Mouse (Mus musculus): Measurements from ENCODE around the gene Olfr893. TPM values are rescaled to one million over a fixed set of nuclear protein-coding genes. Genes with fewer than 3 reads are reported as not detected.
"Not testable (repeated sequence)": the region's sequence is repeated elsewhere in the genome, so short reads cannot be mapped to it uniquely, and the experiment has no call there.

The Olfr893 gene
- not detected for polyA plus RNA-seq (2017; shearing (Covaris generic))

- no peak for ATAC-seq
Observed at GRCm38 (mm10) chr9:38208065-38208464, at the start of gene Olfr893. TSS of gene Olfr893 (plus strand) at chr9:38208365.

DNA sequence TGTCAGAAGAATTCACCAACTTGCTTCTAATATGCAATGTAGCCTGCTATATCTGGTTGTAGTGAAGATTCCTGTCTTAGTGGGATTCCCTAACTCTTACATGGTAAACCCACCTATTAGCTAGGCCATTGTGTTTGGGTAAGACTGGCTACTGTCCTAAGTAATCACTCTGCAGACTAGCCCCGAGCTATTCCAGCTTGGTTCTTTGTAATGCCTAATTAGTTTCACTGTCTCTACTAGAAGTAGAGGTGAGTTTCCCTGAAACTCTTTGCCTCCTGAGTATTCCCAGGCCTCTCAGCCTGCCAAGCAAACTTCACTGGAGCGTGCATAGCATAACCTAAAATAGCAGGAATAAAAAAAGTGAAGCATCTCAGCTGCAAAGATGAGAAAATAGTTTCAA lies 39.8 kb upstream of the Olfr893 start:
- not testable (repeated sequence) for ATAC-seq

- no peak for ATAC-seq
Observed at GRCm38 (mm10) chr9:38180721-38181120, 27.4 kb upstream of the Olfr893 start, which contains the start of gene Olfr891. TSS of gene Olfr891 (minus strand) at chr9:38180821.

GRCm38 (mm10) chr9:38217755-38218154 lies 9.6 kb downstream of the Olfr893 start, which contains the start of gene Olfr894:
TSS of gene Olfr894 (plus strand) at chr9:38218055.
- ATAC-seq, result no peak

DNA sequence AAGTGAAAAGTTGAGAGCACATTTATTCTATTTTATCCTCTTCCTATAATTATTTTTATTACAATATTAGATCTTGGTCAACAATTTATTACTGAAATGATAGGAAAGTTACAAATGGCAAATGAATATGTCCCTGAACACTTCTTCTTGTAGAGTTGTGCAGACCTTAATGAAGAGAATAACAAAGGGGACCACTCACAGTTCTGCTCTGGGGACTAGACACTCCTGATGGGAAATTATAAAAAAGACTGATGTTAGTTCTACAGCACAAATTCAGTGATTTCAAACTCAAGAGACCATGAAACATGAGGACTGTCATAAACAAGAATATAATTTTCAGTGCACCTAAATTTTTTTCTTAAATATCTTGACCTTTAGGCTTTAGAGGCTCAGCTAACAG lies 44.3 kb downstream of the Olfr893 start, which contains the start of gene Olfr143:
Gene Olfr143, plus strand, starts transcription at position 301 of the 400 bp plus-strand sequence.
- no peak for ATAC-seq

Other genes with a start within 250 kb of the Olfr893 start
- gene Olfr881, start 216.5 kb upstream of the Olfr893 start, polyA plus RNA-seq (2017; shearing (Covaris generic)), result not detected
- gene Olfr883, start 182.6 kb upstream of the Olfr893 start, polyA plus RNA-seq (2017; shearing (Covaris generic)), result not detected
- gene Olfr884, start 161.8 kb upstream of the Olfr893 start, polyA plus RNA-seq (2017; shearing (Covaris generic)), result not detected
- not detected for gene Olfr885, start 147.0 kb upstream of the Olfr893 start, polyA plus RNA-seq (2017; shearing (Covaris generic))
- gene Olfr887, start 124.3 kb upstream of the Olfr893 start, polyA plus RNA-seq (2017; shearing (Covaris generic)), result not detected
- not detected for gene Olfr888, start 100.2 kb upstream of the Olfr893 start, polyA plus RNA-seq (2017; shearing (Covaris generic))
- gene Olfr889, start 93.2 kb upstream of the Olfr893 start, polyA plus RNA-seq (2017; shearing (Covaris generic)), result under 1 TPM in 2 of 3 experiments, not detected in 1; 0.09 to 0.21 TPM
- gene Olfr890, start 65.8 kb upstream of the Olfr893 start, polyA plus RNA-seq (2017; shearing (Covaris generic)), result under 1 TPM in 1 of 3 experiments, not detected in 2; 0.22 TPM
- gene Olfr891, start 27.5 kb upstream of the Olfr893 start, polyA plus RNA-seq (2017; shearing (Covaris generic)), result not detected
- not detected for gene Olfr894, start 9.7 kb downstream of the Olfr893 start, polyA plus RNA-seq (2017; shearing (Covaris generic))
- not detected for gene Olfr143, start 44.4 kb downstream of the Olfr893 start, polyA plus RNA-seq (2017; shearing (Covaris generic))
- gene Olfr895, start 59.5 kb downstream of the Olfr893 start, polyA plus RNA-seq (2017; shearing (Covaris generic)), result not detected
- not detected for gene Olfr896-ps1, start 82.7 kb downstream of the Olfr893 start, polyA plus RNA-seq (2017; shearing (Covaris generic))
- gene Olfr25, start 120.7 kb downstream of the Olfr893 start, polyA plus RNA-seq (2017; shearing (Covaris generic)), result not detected
- not detected for gene Olfr898, start 140.0 kb downstream of the Olfr893 start, polyA plus RNA-seq (2017; shearing (Covaris generic))
- gene Olfr250, start 158.5 kb downstream of the Olfr893 start, polyA plus RNA-seq (2017; shearing (Covaris generic)), result under 1 TPM in 1 of 3 experiments, not detected in 2; 0.08 TPM
- not detected for gene Olfr251, start 168.7 kb downstream of the Olfr893 start, polyA plus RNA-seq (2017; shearing (Covaris generic))
- gene Olfr147, start 193.3 kb downstream of the Olfr893 start, polyA plus RNA-seq (2017; shearing (Covaris generic)), result not detected
- not detected for gene Olfr901, start 221.1 kb downstream of the Olfr893 start, polyA plus RNA-seq (2017; shearing (Covaris generic))
- not detected for gene Olfr902, start 239.3 kb downstream of the Olfr893 start, polyA plus RNA-seq (2017; shearing (Covaris generic))

Data from inflammation-experienced regulatory T-cells, adult 6 months (primary cell).